Mouse (Mus musculus) intestine, embryonic 14.5 days (tissue): ENCODE data around the gene Ctbp2. TPM values are rescaled to one million over a fixed set of nuclear protein-coding genes. Genes with fewer than 3 reads are reported as not detected.

Source experiments
- ATAC-seq: fragments of 200-750 bp; cut with Nextera tagmentation; replicated peaks from 2 replicates; pipeline ENCODE4 v1.8.0; 2017; ENCODE audit warnings: low read depth, moderate number of reproducible peaks, moderate TSS enrichment, moderate library complexity; ENCODE audit not compliant: low FRiP score, low TSS enrichment
- DNase-seq: peaks from one replicate; pipeline ENCODE4 v3.0.0-alpha.2; 2018; ENCODE audit warnings: low spot score
- H3K27ac ChIP-seq: fragments of 300-500 bp; sonication (generic); 2 replicates; pipeline ENCODE4 v1.5.1; 2014; ENCODE audit warnings: low read depth, mild to moderate bottlenecking, control low read depth
- H3K27me3 ChIP-seq: fragments of 300-500 bp; sonication (generic); replicated peaks from 2 replicates; pipeline ENCODE4 v1.6.1; 2014; ENCODE audit warnings: low read length, control low read depth; ENCODE audit not compliant: control insufficient read depth, insufficient read depth
- H3K36me3 ChIP-seq: fragments of 300-500 bp; sonication (generic); 2 replicates; pipeline ENCODE4 v1.6.1; 2014; ENCODE audit warnings: low read length, control low read depth; ENCODE audit not compliant: control insufficient read depth, insufficient read depth
- H3K4me1 ChIP-seq: fragments of 300-500 bp; sonication (generic); replicated peaks from 2 replicates; pipeline ENCODE4 v1.6.1; 2014; ENCODE audit warnings: low read length, control low read depth, mixed read lengths; ENCODE audit not compliant: control insufficient read depth, insufficient read depth
- H3K4me2 ChIP-seq: fragments of 300-500 bp; sonication (generic); 2 replicates; pipeline ENCODE4 v1.6.1; 2014; ENCODE audit warnings: low read length
- H3K4me3 ChIP-seq: fragments of 300-500 bp; sonication (generic); 2 replicates; pipeline ENCODE4 v1.5.1; 2014; ENCODE audit warnings: low read depth, low read length, control low read depth, mixed read lengths
- H3K9ac ChIP-seq: fragments of 300-500 bp; sonication (generic); 2 replicates; pipeline ENCODE4 v1.6.1; 2014; ENCODE audit warnings: mild to moderate bottlenecking, low read length
- H3K9me3 ChIP-seq: fragments of 300-500 bp; sonication (generic); 2 replicates; pipeline ENCODE4 v1.6.1; 2016; ENCODE audit warnings: low read length, control low read depth; ENCODE audit not compliant: control insufficient read depth
- WGBS: fragments of 180-500 bp; shearing (Covaris S2); extraction: QIAGEN DNeasy Blood & Tissue Kit; methylation state at CpG from one replicate; pipeline ENCODE4 v1.1.7; 2014; 5-methylcytosine and 5-hydroxymethylcytosine counted together
- polyA plus RNA-seq: library from polyadenylated mRNA; unstranded; fragments of >200 nt; fragmentation: Nextera tagmentation; extraction: Ambion mirVana; gene quantifications from 2 replicates; pipeline ENCODE4 v1.2.1, GENCODE M21; 2014

Gene Ctbp2
- polyA plus RNA-seq, 1 experiment from 2014 or later = 117 TPM

DNA sequence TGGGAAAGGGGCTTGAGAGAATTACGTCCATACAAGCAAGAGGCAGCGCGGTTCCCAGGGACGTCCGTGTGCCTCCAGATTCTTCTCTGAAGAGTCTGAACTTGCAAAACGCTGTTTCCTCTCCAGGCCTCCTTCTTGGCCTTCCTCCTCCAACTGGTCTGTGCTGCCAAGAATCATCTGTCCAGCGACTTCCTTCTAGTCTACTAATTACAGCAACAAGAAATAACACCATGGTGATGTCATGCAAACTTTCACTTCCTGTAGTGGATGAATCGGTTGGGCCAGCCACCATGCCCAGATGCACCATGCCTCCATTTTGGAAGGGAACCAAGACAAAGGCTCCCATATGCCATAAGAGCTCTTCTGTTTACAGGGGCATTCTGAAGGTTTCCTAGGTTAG, 71.3 kb downstream of the Ctbp2 start:
- H3K27ac ChIP-seq = peak overlapping the region; percentile 51; the same call in 1 of the 2 replicates
- H3K4me2 ChIP-seq = no peak overlapping the region
- H3K9me3 ChIP-seq = no peaks in the 10 kb centered on the region
- no peak overlapping the region for H3K9ac ChIP-seq
- ATAC-seq (no peak), DNase-seq (no peak)
- H3K27me3 ChIP-seq = no peaks in the 10 kb centered on the region
- H3K4me3 ChIP-seq = no peak overlapping the region
- WGBS = 63% methylated on average over 8 of the region's 8 CpGs
- H3K4me1 ChIP-seq = peaks cover 18% of the 10 kb centered on the region
- H3K36me3 ChIP-seq = peaks cover 20% of the 10 kb centered on the region

DNA sequence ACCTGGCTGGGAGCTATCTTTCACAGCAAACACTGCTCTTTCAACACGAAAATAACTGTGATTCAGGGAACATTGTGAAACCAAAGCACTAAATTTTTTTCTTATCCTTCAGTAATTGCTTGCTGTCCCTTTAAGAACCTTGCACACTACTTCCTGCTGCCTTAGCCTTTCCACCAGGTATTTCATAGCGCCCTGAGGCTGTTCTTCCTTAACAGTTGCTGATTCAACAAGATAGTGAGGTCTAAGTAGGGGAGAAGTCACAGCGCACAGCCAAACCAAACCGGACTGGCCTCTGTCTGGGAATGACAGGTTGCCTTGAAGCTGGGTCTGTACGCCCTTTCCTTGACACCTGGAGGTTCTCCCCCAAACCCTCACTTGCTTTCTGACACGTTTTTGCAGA, 73.5 kb downstream of the Ctbp2 start:
- H3K27ac ChIP-seq = no peak overlapping the region
- no peak overlapping the region for H3K9ac ChIP-seq
- no peak for ATAC-seq
- H3K4me2 ChIP-seq = no peak overlapping the region
- no peaks in the 10 kb centered on the region for H3K9me3 ChIP-seq
- H3K4me3 ChIP-seq = no peak overlapping the region
- peaks cover 14% of the 10 kb centered on the region for H3K36me3 ChIP-seq
- no peak for DNase-seq
- peaks cover 24% of the 10 kb centered on the region for H3K4me1 ChIP-seq
- 51% methylated on average over 6 of the region's 6 CpGs for WGBS
- H3K27me3 ChIP-seq = no peaks in the 10 kb centered on the region

DNA sequence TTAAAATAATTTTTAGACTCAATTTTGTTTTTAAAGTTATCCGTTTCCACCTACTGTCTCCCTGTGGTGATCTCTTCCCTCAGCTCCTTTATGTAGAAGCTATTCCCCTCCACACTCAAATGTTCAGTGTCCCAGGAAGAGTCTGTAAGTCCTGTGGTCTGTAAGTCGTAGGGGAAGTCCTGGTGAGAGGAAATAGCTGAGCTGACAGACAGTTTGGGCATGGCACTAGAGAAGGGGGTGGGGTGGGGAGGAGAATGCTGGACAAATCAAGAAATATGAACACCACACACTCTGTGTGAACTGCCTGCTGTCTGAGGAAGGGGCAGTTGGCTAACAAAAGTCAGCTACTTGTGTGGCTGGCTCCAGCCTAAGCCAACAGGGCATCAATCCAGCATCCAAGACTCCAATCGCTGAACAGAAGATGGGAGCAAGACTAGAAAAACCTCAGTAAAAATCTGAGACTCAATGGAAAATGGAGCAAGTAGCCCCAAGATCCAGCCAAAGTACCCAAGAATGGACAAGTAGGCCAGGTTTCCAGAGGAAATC, 76.0 kb downstream of the Ctbp2 start:
- ATAC-seq (no peak), DNase-seq (no peak)
- H3K9ac ChIP-seq = no peak overlapping the region
- H3K36me3 ChIP-seq = peaks cover 14% of the 10 kb centered on the region; the same call in 1 of the 2 replicates
- H3K4me1 ChIP-seq = peaks cover 30% of the 10 kb centered on the region
- WGBS = 67% methylated on average over 3 of the region's 3 CpGs
- H3K9me3 ChIP-seq = no peaks in the 10 kb centered on the region
- no peaks in the 10 kb centered on the region for H3K27me3 ChIP-seq
- no peak overlapping the region for H3K27ac ChIP-seq
- no peak overlapping the region for H3K4me3 ChIP-seq
- H3K4me2 ChIP-seq = no peak overlapping the region

DNA sequence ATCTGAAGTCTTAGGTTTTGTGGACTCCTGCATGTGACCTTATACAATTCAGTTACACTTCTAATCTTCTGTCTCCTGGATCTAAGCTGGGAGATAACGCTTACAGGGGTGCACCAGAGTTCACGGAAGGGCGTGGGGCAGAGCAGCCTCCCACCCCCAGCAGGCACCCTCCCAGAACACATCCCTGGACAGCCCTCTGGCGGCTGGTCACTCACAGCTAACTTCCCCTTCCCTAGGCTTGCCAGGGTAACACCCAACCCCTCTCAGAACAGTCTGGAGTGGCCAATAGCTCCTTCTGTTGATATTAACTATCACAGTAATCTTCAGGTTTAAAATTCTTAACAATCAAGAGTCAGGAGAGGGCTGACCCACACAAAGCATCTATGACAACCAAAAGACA, 76.9 kb downstream of the Ctbp2 start:
- H3K36me3 ChIP-seq = peaks cover 8% of the 10 kb centered on the region; the same call in 1 of the 2 replicates
- no peak overlapping the region for H3K27ac ChIP-seq
- H3K4me2 ChIP-seq = no peak overlapping the region
- peaks cover 31% of the 10 kb centered on the region for H3K4me1 ChIP-seq
- no peaks in the 10 kb centered on the region for H3K27me3 ChIP-seq
- no peaks in the 10 kb centered on the region for H3K9me3 ChIP-seq
- WGBS = 67% methylated on average over 4 of the region's 4 CpGs
- ATAC-seq = no peak
- no peak overlapping the region for H3K9ac ChIP-seq
- H3K4me3 ChIP-seq = no peak overlapping the region
- no peak for DNase-seq

DNA sequence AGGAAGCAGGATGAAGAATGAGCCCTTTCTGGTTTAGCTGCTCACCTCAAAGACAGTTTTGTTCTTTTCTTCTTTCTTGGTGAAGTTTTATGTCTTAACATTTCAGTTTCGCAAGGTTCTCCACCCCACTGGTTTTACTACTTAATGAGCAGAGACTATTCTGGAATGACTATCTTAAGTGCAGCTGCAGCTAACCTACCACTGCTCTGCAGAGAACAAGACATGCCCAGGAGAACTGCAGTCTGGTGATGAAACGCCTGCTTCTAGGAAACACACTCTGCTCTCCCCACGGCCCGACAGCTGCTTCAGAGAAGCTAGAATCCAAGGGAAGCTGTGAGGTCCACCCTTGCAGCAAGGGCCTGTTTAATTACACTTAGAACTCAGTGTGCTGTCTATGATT, 79.4 kb downstream of the Ctbp2 start:
- no peak for ATAC-seq
- H3K9me3 ChIP-seq = no peaks in the 10 kb centered on the region
- 54% methylated on average over 4 of the region's 4 CpGs for WGBS
- H3K4me1 ChIP-seq = peaks cover 53% of the 10 kb centered on the region
- no peak overlapping the region for H3K9ac ChIP-seq
- no peak for DNase-seq
- no peak overlapping the region for H3K27ac ChIP-seq
- no peaks in the 10 kb centered on the region for H3K27me3 ChIP-seq
- no peaks in the 10 kb centered on the region for H3K36me3 ChIP-seq
- no peak overlapping the region for H3K4me2 ChIP-seq
- H3K4me3 ChIP-seq = no peak overlapping the region

DNA sequence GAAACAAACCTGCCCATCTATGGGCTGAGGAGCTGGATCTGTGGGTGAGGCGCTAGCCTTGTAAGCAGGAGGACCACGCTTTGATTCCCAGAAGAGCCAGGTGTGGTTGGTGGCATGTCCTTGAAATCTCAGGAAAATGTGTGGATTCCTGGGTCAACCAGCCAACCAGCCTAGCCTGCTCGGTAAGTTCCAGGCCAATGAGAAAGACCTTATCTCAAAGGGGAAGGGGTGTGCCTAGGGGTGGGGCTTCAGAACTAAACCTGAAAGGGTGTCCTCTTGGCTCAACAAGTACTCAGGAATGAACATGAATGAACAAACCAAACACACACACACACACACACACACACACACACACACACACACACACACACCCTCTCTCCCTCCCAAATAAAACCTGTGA, 82.4 kb downstream of the Ctbp2 start:
- Histone ChIP-seq H3K4me1 (peaks cover 56% of the 10 kb centered on the region), H3K36me3 (no peaks in the 10 kb centered on the region), H3K9me3 (no peaks in the 10 kb centered on the region), H3K27ac (peak overlapping the region; percentile 77), H3K27me3 (no peaks in the 10 kb centered on the region), H3K4me3 (no peak overlapping the region), H3K4me2 (peak overlapping the region; percentile 13; the same call in 1 of the 2 replicates), H3K9ac (no peak overlapping the region)
- peak; percentile 77 for DNase-seq
- ATAC-seq = peak; percentile 83
- 63% methylated on average over 3 of the region's 3 CpGs for WGBS

DNA sequence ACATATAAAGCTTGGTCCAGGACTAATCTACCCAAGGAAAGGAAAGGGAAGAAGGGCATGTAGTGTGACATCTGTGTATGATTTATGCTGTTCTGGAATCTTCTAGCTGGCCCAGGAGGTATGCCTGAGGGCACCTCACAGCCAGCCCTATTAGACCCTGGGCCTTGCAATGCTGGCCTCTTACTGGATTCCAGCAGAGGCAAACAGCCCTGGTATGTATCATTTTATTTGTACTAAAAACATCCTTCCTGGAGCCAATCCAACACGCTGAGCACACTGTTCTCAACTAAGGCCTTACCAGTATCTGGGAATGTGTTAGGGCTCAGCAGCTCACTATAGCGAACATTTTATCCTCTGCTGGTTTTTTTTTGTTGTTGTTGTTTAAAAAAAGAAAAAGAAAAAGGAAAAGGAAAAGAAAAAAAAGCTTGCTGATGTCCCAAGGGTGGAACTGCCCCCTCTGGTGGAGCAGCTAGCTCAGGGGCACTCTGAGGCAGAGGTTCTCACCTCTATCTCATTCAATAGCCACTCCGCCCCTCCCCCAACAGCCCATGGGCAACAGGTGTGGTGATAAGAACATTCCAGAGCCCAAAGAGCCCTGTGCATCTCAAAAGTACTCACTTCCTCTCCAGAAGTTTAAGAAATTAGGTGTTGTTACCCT, 83.3 kb downstream of the Ctbp2 start:
- H3K4me3 ChIP-seq = no peak overlapping the region
- H3K4me2 ChIP-seq = 0 out of 2 replicates have a peak overlapping the region, but pooled peaks have one; percentile 13
- ATAC-seq = no peak
- DNase-seq = no peak
- peak overlapping the region; percentile 77 for H3K27ac ChIP-seq
- H3K36me3 ChIP-seq = no peaks in the 10 kb centered on the region
- H3K9ac ChIP-seq = no peak overlapping the region
- H3K27me3 ChIP-seq = no peaks in the 10 kb centered on the region
- no peaks in the 10 kb centered on the region for H3K9me3 ChIP-seq
- 55% methylated on average over 3 of the region's 3 CpGs for WGBS
- H3K4me1 ChIP-seq = peaks cover 65% of the 10 kb centered on the region

DNA sequence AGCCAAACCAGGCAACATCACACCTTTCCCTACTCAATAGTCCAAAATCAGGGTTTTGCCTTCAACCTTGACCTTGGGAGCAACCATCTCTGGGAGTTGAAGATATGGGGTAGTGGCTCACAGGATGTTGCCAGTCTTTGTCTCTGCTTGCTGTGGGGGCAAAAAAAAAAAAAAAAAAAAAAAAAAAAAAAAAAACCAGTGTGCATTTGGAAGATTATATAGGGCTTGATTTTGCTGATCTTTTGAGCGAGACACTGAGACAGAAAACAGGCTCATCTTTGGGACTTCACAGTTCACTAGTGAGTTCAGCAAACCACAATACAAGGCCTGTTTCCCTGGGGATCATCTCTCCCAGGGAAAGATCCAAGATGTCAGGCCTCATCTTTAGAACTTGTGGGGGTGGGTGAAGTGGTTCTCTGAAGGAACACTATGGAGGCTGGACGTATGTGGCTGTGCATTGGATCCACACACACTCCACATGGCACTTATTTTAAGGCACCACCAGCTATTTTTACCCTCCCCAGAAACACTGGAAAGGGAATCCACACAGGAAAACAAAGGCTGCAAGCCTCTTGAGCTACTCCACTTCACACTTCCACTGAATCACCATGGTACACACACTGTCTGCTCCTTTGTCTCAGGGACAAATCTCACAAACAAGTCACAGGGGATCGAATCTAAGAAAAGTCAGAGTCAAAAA, 84.4 kb downstream of the Ctbp2 start:
- no peak for ATAC-seq

More for the DNA sequence above, 84.4 kb downstream of the Ctbp2 start:
- DNase-seq = no peak
- 74% methylated on average over 3 of the region's 3 CpGs for WGBS
- H3K9ac ChIP-seq = no peak overlapping the region
- H3K27me3 ChIP-seq = no peaks in the 10 kb centered on the region
- no peak overlapping the region; the same call in 1 of the 2 replicates for H3K27ac ChIP-seq
- H3K4me3 ChIP-seq = no peak overlapping the region
- H3K4me1 ChIP-seq = peaks cover 71% of the 10 kb centered on the region
- H3K4me2 ChIP-seq = no peak overlapping the region
- no peaks in the 10 kb centered on the region for H3K9me3 ChIP-seq
- no peaks in the 10 kb centered on the region for H3K36me3 ChIP-seq
